Mouse (Mus musculus) lung, embryonic 16.5 days (tissue): Measurements from ENCODE around the gene Prr5. TPM values are rescaled to one million over a fixed set of nuclear protein-coding genes. Genes with fewer than 3 reads are reported as not detected.

ENCODE experiments used
- ATAC-seq: fragments of 200-750 bp; cut with Nextera tagmentation; 2 replicates; pipeline ENCODE4 v1.8.0; 2017; ENCODE audit warnings: low read depth, mild to moderate bottlenecking, moderate library complexity
- H3K27ac ChIP-seq: fragments of 300-500 bp; sonication (generic); 2 replicates; pipeline ENCODE4 v1.5.1; 2014; ENCODE audit warnings: mild to moderate bottlenecking, control low read depth, low read length
- H3K27me3 ChIP-seq: fragments of 300-500 bp; sonication (generic); 2 replicates; pipeline ENCODE4 v1.6.1; 2014; ENCODE audit warnings: low read depth, low read length, mixed read lengths; ENCODE audit not compliant: control insufficient read depth, insufficient read depth
- H3K36me3 ChIP-seq: fragments of 300-500 bp; sonication (generic); 2 replicates; pipeline ENCODE4 v1.6.1; 2014; ENCODE audit warnings: low read length; ENCODE audit not compliant: control insufficient read depth, insufficient read depth
- H3K4me1 ChIP-seq: fragments of 300-500 bp; sonication (generic); replicated peaks from 2 replicates; pipeline ENCODE4 v1.6.1; 2014; ENCODE audit warnings: low read length, mixed read lengths; ENCODE audit not compliant: control insufficient read depth, insufficient read depth
- H3K4me2 ChIP-seq: fragments of 300-500 bp; sonication (generic); 2 replicates; pipeline ENCODE4 v1.6.1; 2014; ENCODE audit warnings: low read depth, low read length, control low read depth
- H3K4me3 ChIP-seq: fragments of 300-500 bp; sonication (generic); 2 replicates; pipeline ENCODE4 v1.5.1; 2014; ENCODE audit warnings: mild to moderate bottlenecking, low read length, control low read depth
- H3K9ac ChIP-seq: fragments of 300-500 bp; sonication (generic); 2 replicates; pipeline ENCODE4 v1.6.1; 2014; ENCODE audit warnings: low read length, control low read depth
- H3K9me3 ChIP-seq: fragments of 300-500 bp; sonication (generic); 2 replicates; pipeline ENCODE4 v1.6.1; 2016; ENCODE audit warnings: low read length; ENCODE audit not compliant: control insufficient read depth
- WGBS: fragments of 180-500 bp; shearing (Covaris S2); extraction: QIAGEN DNeasy Blood & Tissue Kit; methylation state at CpG from one replicate; pipeline ENCODE4 v1.1.7; 2014; 5-methylcytosine and 5-hydroxymethylcytosine counted together
- polyA plus RNA-seq: library from polyadenylated mRNA; unstranded; fragments of >200 nt; fragmentation: Nextera tagmentation; extraction: Ambion mirVana; gene quantifications from 2 replicates; pipeline ENCODE4 v1.2.1, GENCODE M21; 2015

Gene Prr5
- polyA plus RNA-seq, 1 experiment from 2014 or later, result 18.3 TPM

DNA sequence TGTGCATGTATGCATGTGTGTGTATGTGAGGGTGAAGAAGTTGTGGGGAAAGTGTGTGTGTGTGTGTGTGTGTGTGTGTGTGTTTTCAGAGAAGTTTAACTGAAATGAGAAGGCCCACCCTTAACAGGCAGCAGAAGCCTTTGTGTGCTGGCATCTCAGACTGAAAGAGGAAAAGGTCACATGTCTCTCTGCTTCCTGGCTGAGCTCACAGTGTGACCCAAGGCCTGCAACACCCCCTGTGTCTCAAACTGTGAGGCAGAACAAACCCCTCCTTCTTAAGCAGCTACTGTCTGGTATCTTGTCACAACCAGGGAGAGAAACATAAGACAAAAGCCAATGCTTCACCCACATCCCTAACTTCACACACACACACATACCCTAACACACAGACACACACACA is 31.0 kb upstream of the Prr5 start:
- Histone ChIP-seq H3K27ac (no peak overlapping the region), H3K4me1 (peaks cover 10% of the 10 kb centered on the region; the same call in 1 of the 2 replicates), H3K9ac (no peak overlapping the region), H3K36me3 (no peaks in the 10 kb centered on the region), H3K9me3 (no peaks in the 10 kb centered on the region), H3K27me3 (no peaks in the 10 kb centered on the region), H3K4me3 (no peak overlapping the region), H3K4me2 (no peak overlapping the region)
- peak; percentile 29; the same call in 1 of the 2 replicates for ATAC-seq

DNA sequence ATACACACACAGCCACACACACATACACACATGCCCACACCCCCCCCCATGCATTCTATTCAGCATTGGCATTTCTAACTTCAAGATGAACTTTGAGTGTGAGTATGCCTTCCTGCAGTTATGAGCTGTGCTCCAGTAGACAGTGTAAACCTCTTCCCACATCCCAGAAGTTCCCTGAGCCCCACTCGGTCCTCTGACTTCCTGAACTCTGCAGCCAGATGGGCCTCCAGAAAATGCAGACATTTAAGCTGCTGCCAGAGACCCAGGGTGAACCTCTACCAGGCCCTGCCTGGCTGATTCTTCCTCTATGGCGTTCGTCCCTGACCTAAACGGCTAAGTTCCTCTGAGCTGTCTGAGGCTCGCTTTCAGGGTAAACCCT is 30.4 kb upstream of the Prr5 start:
- H3K4me2 ChIP-seq, result no peak overlapping the region

DNA sequence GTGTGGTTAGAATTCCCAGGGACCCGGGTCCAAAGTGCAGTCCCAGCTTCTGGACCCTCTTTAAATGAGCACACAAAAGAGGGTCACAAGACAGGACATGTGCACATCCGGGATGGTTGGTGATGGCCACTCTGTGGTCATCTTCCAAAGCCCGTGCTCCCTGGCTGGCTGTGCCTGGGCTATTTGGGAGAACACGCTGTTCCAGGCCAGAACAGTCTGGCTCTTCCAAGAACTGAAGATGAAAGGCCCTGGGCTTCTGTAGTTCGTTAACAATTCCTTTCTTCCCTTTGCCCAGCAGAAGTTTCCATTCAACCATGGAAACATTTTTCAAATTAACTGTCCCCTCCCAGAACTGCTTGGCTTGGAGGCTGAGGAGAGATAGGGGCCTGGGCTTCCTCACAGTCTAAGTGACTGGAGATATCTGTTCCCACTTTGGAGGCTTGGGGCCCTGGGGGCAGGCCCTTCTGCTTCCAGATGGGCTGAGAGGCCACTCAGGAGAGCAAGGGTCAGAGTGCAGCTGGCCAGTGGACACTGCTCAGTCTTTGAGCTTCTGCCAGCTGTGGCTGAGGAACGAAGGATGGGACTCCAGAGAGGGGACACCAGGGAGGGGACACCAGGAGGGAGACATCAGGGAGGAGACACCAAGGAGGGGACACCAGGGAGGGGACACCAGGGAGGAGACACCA is 29.8 kb upstream of the Prr5 start:
- Histone ChIP-seq H3K4me3 (no peak overlapping the region), H3K27ac (peak overlapping the region; percentile 50), H3K4me1 (peaks cover 10% of the 10 kb centered on the region; the same call in 1 of the 2 replicates), H3K9ac (no peak overlapping the region), H3K4me2 (no peak overlapping the region), H3K27me3 (no peaks in the 10 kb centered on the region), H3K36me3 (no peaks in the 10 kb centered on the region), H3K9me3 (no peaks in the 10 kb centered on the region)
- WGBS, result 51% methylated on average over 6 of the region's 6 CpGs
- ATAC-seq, result peak; percentile 56

More for the DNA sequence above, 30.4 kb upstream of the Prr5 start:
- WGBS, result 54% methylated on average over 5 of the region's 5 CpGs
- H3K4me3 ChIP-seq, result no peak overlapping the region
- H3K27ac ChIP-seq, result peak overlapping the region; percentile 50
- no peaks in the 10 kb centered on the region for H3K9me3 ChIP-seq
- no peaks in the 10 kb centered on the region for H3K36me3 ChIP-seq
- peaks cover 10% of the 10 kb centered on the region; the same call in 1 of the 2 replicates for H3K4me1 ChIP-seq
- ATAC-seq, result peak; percentile 29; the same call in 1 of the 2 replicates
- no peak overlapping the region for H3K9ac ChIP-seq
- H3K27me3 ChIP-seq, result no peaks in the 10 kb centered on the region

DNA sequence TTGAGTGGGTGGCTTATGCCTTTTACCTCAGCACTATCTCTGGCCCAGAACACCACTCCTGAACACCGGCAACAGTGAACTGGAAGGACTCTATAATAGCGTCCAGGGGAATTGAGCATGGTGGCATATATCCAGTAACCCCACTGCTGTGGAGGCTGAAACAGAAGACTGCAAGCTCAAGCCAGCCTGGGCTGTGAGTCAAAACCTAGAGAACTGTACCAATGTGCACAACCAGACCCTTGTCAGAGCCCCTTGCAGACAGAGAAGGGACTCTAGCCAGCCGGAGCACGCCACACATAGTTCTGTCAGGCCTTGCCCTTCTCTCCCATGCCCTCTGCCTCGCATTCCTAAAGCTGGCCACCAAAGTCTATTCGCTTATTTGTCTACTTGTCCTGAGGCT is 28.7 kb upstream of the Prr5 start:
- Histone ChIP-seq H3K36me3 (no peaks in the 10 kb centered on the region), H3K27ac (no peak overlapping the region), H3K4me3 (no peak overlapping the region), H3K4me1 (peaks cover 10% of the 10 kb centered on the region; the same call in 1 of the 2 replicates), H3K27me3 (no peaks in the 10 kb centered on the region), H3K4me2 (no peak overlapping the region), H3K9me3 (no peaks in the 10 kb centered on the region), H3K9ac (no peak overlapping the region)
- ATAC-seq, result no peak
- 77% methylated on average over 6 of the region's 6 CpGs for WGBS

DNA sequence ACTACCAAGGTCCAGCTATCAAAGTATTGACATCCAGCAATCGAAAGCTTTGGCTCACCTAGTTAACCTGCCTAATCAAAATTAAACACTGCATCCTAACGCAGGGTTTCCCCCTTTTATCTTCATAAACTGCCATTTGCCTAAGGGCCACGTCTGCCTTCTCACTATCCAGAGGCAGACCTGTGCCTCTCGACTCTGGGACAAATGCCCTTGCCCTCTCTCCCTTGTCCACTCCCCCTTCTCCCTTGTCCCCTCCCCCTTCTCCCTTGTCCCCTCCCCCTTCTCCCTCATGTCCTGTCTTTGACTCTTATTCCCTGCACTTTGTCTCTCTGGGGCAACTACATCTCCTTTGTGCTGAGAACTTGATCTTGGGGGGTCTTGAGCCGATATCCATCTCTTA is 28.3 kb upstream of the Prr5 start:
- H3K4me3 ChIP-seq, result no peak overlapping the region
- no peak overlapping the region for H3K27ac ChIP-seq
- no peak for ATAC-seq
- H3K27me3 ChIP-seq, result no peaks in the 10 kb centered on the region
- no peaks in the 10 kb centered on the region for H3K9me3 ChIP-seq
- no peak overlapping the region for H3K4me2 ChIP-seq
- no peaks in the 10 kb centered on the region for H3K36me3 ChIP-seq
- 43% methylated on average over 5 of the region's 5 CpGs for WGBS
- H3K4me1 ChIP-seq, result peaks cover 10% of the 10 kb centered on the region; the same call in 1 of the 2 replicates
- no peak overlapping the region for H3K9ac ChIP-seq

DNA sequence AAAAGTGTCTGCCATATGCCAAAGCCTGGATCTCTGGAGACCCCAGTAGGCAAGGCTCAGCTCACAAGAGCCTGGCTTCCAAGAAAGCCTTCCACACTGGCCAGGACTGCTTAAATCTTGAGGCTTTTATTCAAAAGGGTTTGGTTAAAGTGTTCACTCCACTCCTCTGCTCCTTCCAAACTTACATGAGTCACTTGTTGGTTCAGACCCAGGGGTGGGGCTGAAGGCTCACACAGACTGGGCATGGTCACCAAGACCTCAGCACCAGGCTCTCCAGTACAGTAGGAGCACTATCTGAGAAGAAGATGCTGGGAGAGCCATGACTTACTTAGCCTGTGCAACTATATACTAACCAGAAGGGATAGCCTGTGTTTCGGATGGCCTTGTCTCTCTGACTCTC is 27.5 kb upstream of the Prr5 start:
- no peak for ATAC-seq
- WGBS, result 94% methylated on average over 1 of the region's 1 CpGs

DNA sequence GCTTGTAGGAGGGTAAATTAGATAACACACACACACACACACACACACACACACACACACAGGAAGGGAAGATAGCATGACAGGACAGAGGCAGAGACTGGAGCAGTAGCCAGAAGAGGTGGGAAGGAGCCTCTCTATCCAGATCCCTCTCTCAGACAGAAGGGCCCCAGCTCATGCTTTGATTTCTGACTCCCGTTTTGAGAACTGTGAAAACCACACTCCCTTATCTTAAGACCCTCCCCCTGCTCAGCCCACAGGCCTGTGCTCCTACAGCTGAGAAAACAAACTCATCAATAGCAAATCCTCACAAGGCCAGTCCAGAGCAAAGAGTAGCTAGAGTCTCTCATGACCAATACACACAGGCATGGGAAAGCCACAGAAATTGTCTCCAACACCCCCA is 26.2 kb upstream of the Prr5 start:
- Histone ChIP-seq H3K36me3 (no peaks in the 10 kb centered on the region), H3K9me3 (0 out of 2 replicates have a peak, but pooled peaks cover 5% of the 10 kb centered on the region), H3K9ac (no peak overlapping the region), H3K4me2 (no peak overlapping the region), H3K4me1 (peaks cover 10% of the 10 kb centered on the region; the same call in 1 of the 2 replicates), H3K4me3 (no peak overlapping the region), H3K27me3 (no peaks in the 10 kb centered on the region), H3K27ac (no peak overlapping the region)
- WGBS, result 0% methylated on average over 1 of the region's 1 CpGs
- no peak for ATAC-seq

More for the DNA sequence above, 27.5 kb upstream of the Prr5 start:
- Histone ChIP-seq H3K4me1 (peaks cover 10% of the 10 kb centered on the region; the same call in 1 of the 2 replicates), H3K27me3 (no peaks in the 10 kb centered on the region), H3K27ac (no peak overlapping the region), H3K9me3 (no peaks in the 10 kb centered on the region), H3K9ac (no peak overlapping the region), H3K36me3 (no peaks in the 10 kb centered on the region), H3K4me2 (no peak overlapping the region), H3K4me3 (no peak overlapping the region)

DNA sequence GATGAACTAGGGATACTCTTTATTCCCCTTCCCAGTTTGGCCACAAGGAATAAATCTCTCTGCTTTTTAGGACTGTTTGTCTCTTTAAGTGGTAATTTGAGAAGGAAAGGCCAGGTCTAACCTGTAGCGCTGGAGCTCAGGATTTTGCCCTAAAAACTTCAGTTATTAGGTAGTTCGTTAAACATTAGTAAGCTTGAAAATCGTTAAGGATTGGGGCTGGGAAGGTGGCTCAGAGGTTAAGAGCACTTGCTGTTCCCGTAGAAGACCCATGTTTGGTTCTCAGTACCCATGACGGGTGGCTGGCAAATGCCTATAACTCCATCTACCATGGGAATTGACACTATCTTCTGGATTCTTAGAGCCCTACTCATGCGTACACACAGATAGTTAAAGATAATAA is 17.9 kb upstream of the Prr5 start:
- Histone ChIP-seq H3K4me3 (no peak overlapping the region), H3K27ac (no peak overlapping the region), H3K4me2 (no peak overlapping the region), H3K36me3 (no peaks in the 10 kb centered on the region), H3K9me3 (0 out of 2 replicates have a peak, but pooled peaks cover 5% of the 10 kb centered on the region), H3K9ac (no peak overlapping the region), H3K27me3 (no peaks in the 10 kb centered on the region), H3K4me1 (peaks cover 10% of the 10 kb centered on the region)
- no peak for ATAC-seq
- 71% methylated on average over 6 of the region's 6 CpGs for WGBS

DNA sequence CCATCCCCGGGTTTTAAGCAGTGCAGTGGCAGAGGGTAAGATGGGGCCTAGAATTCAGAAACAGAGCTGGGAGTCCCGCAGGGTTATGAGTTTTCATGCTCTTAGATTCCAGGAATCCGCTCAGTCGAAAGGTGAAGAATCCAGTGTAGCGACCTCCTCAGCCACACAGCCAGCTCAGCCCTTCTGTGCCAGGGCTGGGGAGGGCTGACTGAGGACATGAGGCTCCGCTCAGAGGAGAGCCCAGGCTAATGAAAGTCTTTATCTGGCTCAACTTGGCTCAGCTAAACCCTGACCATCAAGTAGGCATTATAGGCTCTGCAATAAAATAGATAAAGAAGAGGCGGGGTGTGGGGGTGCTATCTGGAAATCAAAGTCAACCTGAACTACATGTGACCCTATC is 16.3 kb upstream of the Prr5 start:
- Histone ChIP-seq H3K4me1 (peaks cover 10% of the 10 kb centered on the region), H3K27ac (no peak overlapping the region), H3K4me3 (no peak overlapping the region), H3K9ac (no peak overlapping the region), H3K27me3 (no peaks in the 10 kb centered on the region), H3K36me3 (no peaks in the 10 kb centered on the region), H3K4me2 (no peak overlapping the region), H3K9me3 (no peaks in the 10 kb centered on the region)
- no peak for ATAC-seq
- WGBS, result 90% methylated on average over 7 of the region's 7 CpGs
